Mouse (Mus musculus) cerebellum, postnatal 10 days (tissue): Measurements from ENCODE around the gene Ces2b.
A peak's percentile ranks its signal among the peaks of the same experiment; 100 is the strongest.
"Not testable (repeated sequence)": the region's sequence is repeated elsewhere in the genome, so short reads cannot be mapped to it uniquely, and the experiment has no call there.

Source experiments
- DNase-seq, 2 experiments: peaks; one replicate each; pipeline ENCODE4 v3.0.0; 2021; ENCODE audit warnings: mixed read lengths in 2 of 2

The Ces2b gene

GRCm38 (mm10) chr8:104831440-104831839 is at the start of gene Ces2b:
Gene Ces2b, plus strand, starts transcription at chr8:104831572.
- no peak for DNase-seq

- DNase-seq, result no peak
These were observed 44.3 kb upstream of the Ces2b start for GRCm38 (mm10) chr8:104787049-104787448.

DNA sequence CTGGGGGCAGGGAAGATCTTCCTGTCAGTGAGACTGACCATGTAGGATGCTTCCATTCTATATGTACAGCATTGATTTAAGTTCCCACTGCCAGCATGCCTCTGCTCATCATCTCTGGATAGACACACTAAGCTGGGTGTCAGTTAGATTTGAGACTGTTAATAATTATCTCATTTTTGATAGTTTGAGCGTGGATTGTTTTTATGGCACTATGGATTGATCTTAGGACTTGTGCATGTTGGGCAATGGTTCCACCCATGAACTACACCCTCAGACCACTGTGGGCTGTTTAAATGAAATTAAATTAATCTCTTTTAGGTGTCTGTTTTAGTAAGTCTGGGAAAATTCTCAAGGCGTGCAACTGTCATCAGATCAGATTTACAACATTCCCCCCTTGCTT is 42.4 kb upstream of the Ces2b start:
- no peak for DNase-seq

- peak; percentile 66 to 83 for DNase-seq
These were observed 41.3 kb upstream of the Ces2b start for GRCm38 (mm10) chr8:104789886-104790680.

GRCm38 (mm10) chr8:104799385-104799784 is 32.0 kb upstream of the Ces2b start:
- no peak for DNase-seq

GRCm38 (mm10) chr8:104806127-104806526 is 25.2 kb upstream of the Ces2b start:
- peak; percentile 26 to 38 for DNase-seq

GRCm38 (mm10) chr8:104808542-104809413 is 22.6 kb upstream of the Ces2b start:
- peak; percentile 41 to 44 for DNase-seq

DNA sequence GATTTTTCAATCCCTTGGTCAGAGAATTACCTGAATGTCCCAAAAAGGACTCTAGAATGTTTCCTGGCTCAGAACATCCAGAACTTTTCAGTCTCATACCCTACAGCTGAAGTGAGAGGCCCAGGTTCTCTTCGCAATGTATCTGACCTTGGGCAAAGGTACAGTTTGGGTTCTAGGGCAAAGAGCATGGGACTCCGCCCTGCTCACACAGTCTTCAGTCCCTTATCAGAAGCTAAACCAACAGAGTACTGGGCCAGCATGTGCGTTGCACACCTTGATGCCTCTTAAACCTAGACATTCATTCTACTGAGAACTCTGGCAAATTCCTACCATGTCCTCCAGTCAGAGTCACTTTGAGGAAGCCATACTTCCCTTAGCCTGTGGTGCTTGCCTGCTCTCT is 21.9 kb upstream of the Ces2b start:
- no peak for DNase-seq

GRCm38 (mm10) chr8:104826912-104827311 is 4.5 kb upstream of the Ces2b start:
- no peak for DNase-seq

GRCm38 (mm10) chr8:104828221-104828620 is 3.2 kb upstream of the Ces2b start:
- DNase-seq, result no peak

DNA sequence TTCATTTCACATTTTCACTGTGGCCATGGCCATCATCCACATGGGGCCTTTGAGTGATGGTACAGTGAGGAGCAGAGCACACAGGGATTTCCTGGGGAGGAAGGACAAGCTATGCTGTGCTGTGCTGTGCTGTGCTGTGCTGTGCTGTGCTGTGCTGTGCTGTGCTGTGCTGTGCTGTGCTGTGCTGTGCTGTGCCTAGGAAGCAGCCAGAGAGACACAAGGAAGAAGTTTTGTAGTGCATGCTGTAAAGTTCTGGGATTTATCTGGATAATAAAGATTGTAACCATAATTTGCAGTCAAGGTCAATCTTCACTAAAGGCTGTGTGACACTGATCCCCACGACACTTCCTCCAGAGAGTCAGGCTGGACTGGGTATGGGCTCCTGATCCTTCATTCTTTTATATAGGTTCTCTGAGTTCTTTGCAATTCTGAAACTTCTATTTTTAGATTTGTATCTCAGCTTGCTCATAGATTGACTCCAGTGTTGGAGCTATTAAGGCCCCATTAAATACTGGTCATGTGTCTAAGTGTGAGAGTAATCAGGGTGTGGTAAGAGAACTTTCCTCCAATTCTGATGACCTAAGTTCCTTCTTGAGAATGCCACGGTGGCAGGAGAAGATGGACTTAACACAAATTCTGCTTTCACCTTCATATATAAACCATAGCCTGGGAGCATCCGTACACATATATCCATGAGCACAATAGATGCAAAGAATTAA is 10.1 kb downstream of the Ces2b start:
- DNase-seq, result no peak

- no peak for DNase-seq
These were observed 15.5 kb downstream of the Ces2b start, which contains the start of gene Ces2c for GRCm38 (mm10) chr8:104846831-104847230. Gene Ces2c, plus strand, starts transcription at chr8:104847068.

- no peak for DNase-seq
These were observed 16.5 kb downstream of the Ces2b start for GRCm38 (mm10) chr8:104847741-104848462.

DNA sequence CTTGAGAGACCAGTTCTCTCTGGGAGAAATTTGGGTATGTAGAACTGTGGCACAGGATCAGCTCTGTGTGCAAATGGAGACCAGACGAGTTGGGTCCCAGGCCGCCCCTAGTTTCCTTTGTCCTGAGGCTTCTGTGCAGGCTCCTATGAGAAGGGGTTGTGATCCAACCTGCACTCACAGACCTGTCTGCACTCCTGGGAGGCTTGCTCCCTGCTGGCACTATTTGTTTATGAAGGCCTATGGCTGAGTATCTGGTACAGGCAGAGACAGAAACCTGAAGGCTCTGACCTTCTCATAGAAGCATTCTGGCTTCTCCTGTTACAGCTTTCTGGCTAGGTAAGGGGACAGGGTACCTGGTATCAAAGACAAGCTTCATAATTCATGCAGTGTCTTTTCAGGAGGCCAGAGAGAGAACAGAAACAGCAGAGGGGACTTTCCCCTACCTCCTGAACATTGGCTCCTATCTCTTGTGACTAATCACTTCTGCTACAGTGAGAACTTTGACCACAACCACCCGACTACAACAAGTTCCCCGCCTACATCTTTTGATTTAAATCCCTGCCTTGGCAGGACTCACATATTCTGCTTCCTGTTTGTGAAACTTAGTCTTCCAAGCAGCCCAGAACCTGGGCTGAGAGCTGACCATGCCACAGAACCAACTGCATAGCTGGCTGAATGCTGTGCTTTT is 35.6 kb downstream of the Ces2b start:
- DNase-seq, result not testable (repeated sequence)

DNA sequence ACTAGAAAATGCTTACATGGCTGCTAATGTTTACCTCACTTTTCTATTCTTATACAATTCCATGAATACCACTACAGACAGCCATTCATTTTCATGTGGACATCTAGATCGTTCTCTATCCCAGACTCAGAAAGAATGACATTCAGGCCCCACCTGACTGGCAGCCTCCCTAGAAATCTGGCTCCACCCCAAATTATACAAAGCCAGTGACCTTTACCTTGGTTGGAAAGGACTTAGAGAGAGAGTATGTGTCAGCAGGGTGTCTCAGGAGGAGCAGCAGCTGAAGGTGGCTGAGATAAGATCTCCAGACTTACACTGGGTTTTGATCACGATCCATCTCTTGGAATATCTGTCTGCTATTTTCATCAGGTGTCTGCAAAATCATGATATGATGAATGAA is 37.5 kb downstream of the Ces2b start:
- not testable (repeated sequence) for DNase-seq

DNA sequence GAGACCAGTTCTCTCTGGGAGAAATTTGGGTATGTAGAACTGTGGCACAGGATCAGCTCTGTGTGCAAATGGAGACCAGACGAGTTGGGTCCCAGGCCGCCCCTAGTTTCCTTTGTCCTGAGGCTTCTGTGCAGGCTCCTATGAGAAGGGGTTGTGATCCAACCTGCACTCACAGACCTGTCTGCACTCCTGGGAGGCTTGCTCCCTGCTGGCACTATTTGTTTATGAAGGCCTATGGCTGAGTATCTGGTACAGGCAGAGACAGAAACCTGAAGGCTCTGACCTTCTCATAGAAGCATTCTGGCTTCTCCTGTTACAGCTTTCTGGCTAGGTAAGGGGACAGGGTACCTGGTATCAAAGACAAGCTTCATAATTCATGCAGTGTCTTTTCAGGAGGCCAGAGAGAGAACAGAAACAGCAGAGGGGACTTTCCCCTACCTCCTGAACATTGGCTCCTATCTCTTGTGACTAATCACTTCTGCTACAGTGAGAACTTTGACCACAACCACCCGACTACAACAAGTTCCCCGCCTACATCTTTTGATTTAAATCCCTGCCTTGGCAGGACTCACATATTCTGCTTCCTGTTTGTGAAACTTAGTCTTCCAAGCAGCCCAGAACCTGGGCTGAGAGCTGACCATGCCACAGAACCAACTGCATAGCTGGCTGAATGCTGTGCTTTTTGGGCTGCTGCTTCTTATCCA is 55.0 kb downstream of the Ces2b start:
- not testable (repeated sequence) for DNase-seq
